Mouse (Mus musculus) E14TG2a.4 (cell line): ENCODE results near the gene Ciao2a.

Experiments used
- CTCF ChIP-seq: conservative IDR thresholded peaks from 2 replicates; pipeline ENCODE4 v1.5.1; 2014; ENCODE audit warnings: low read length
- NANOG ChIP-seq: IDR thresholded peaks from 2 replicates; pipeline ENCODE4 v1.6.1; 2014; ENCODE audit warnings: borderline replicate concordance, low read length, mixed read lengths
- POU5F1 ChIP-seq: IDR thresholded peaks from 2 replicates; pipeline ENCODE4 v1.6.1; 2014; ENCODE audit warnings: low read length, borderline replicate concordance

DNA sequence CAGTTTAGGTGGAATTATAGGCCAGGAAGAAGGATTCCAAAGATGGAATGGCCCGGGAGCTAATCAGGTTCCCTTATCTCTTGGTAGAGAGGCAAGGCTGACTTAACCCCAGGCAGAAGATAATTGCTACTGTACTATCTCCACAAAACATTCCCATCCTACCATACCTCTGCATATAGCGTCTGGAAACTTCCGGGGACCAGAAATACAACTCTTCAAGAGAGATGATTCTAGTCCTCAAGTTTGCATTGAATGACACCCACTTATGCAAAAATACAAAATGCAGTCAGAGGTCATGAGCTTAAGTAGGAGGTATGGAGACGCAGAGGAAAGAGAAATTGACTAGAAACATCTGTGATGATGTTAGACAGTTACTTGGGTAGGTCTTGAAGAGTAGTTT, 1.5 kb downstream of the Ciao2a start:
- TF ChIP-seq CTCF (no peak), POU5F1 (no peak), NANOG (no peak)
